In genomic region chr10:120398745-120399144, GRCm38 (mm10) we compare ENCODE assay signal across 23 mouse cellular contexts.
A peak's percentile ranks its signal among the peaks of the same experiment; 100 is the strongest.
DNase-seq lines count a peak whose midpoint lies in the region; ATAC-seq lines count a peak whose summit lies in the region.
"Had no signal": no experiment of that assay in that cellular context is flagged by ENCODE, and none has a peak within 500 bp of the region (broad histone marks: within the 10 kb centered on the region; RNA-seq: fewer than 3 reads in every experiment).

No protein-coding gene starts in this region.

- peak; percentile 54 for ATAC-seq in embryonic facial prominence, embryonic 14.5 days (ENCODE audit: low read depth)
- no peak for ATAC-seq in limb, embryonic 12.5 days (ENCODE audit: insufficient number of reproducible peaks, insufficient read depth, low FRiP score, low TSS enrichment, low read depth)
- ATAC-seq: liver, postnatal 0 days; midbrain, embryonic 13.5 days had no signal

- H3K4me1 ChIP-seq in heart, embryonic 10.5 days, result peaks cover 50% of the 10 kb centered on the region
- peaks cover 45% of the 10 kb centered on the region for H3K4me1 ChIP-seq in embryonic facial prominence, embryonic 14.5 days (ENCODE audit: control insufficient read depth, insufficient read depth, low read length)
- peaks cover 86% of the 10 kb centered on the region for H3K4me1 ChIP-seq in limb, embryonic 12.5 days (replicated peaks)
- H3K4me1 ChIP-seq: hindbrain, embryonic 15.5 days had no signal

- WGBS in heart, embryonic 10.5 days, result 58% methylated on average over 6 of the region's 6 CpGs
- WGBS in embryonic facial prominence, embryonic 14.5 days, result 37% methylated on average over 6 of the region's 6 CpGs
- WGBS in limb, embryonic 12.5 days, result 26% methylated on average over 6 of the region's 6 CpGs

- DNase-seq in heart, embryonic 10.5 days (ENCODE audit: low spot score), result no peak
- no peak for DNase-seq in heart, adult 9 months (ENCODE audit: low spot score in 2 of 2)
- DNase-seq in ES-CJ7 (ENCODE audit: low read depth, low spot score), result peak; percentile 89
- DNase-seq in embryonic facial prominence, embryonic 14.5 days (ENCODE audit: low spot score), result peak; percentile 52
- no peak for DNase-seq in retina, embryonic 14.5 days (ENCODE audit: low spot score)
- DNase-seq in left cerebral cortex, postnatal 4 days, result no peak
- no peak for DNase-seq in left cerebral cortex, adult 9 months (ENCODE audit: low spot score in 2 of 2)
- DNase-seq: adrenal gland, adult 8-10 months; cerebellum, adult 11 months; cerebellum, postnatal 10 days; heart, adult 11 months; heart, postnatal 4 days; kidney, adult 8-10 months; kidney, postnatal 4 days; liver, postnatal 0 days; right cerebral cortex, postnatal 14 days; spleen, adult 18-20 months had no signal

- H3K9me3 ChIP-seq in heart, embryonic 10.5 days, result no peaks in the 10 kb centered on the region
- no peaks in the 10 kb centered on the region for H3K9me3 ChIP-seq in embryonic facial prominence, embryonic 14.5 days (ENCODE audit: control insufficient read depth, low read length)
- no peaks in the 10 kb centered on the region for H3K9me3 ChIP-seq in limb, embryonic 12.5 days
- H3K9me3 ChIP-seq: embryonic facial prominence, embryonic 15.5 days; forebrain, embryonic 12.5 days; hindbrain, embryonic 15.5 days; midbrain, embryonic 13.5 days; neural tube, embryonic 13.5 days had no signal

- H3K9ac ChIP-seq in embryonic facial prominence, embryonic 14.5 days (ENCODE audit: low read depth, low read length), result peak overlapping the region; percentile 15; the same call in 1 of the 2 replicates
- no peak overlapping the region for H3K9ac ChIP-seq in limb, embryonic 12.5 days (replicated peaks)
- H3K9ac ChIP-seq: embryonic facial prominence, embryonic 15.5 days; forebrain, embryonic 12.5 days; hindbrain, embryonic 15.5 days; liver, postnatal 0 days; midbrain, embryonic 13.5 days; neural tube, embryonic 13.5 days had no signal

- no peak overlapping the region for H3K4me2 ChIP-seq in embryonic facial prominence, embryonic 14.5 days (ENCODE audit: low read depth, low read length)
- H3K4me2 ChIP-seq in limb, embryonic 12.5 days, result no peak overlapping the region
- H3K4me2 ChIP-seq: embryonic facial prominence, embryonic 15.5 days; forebrain, embryonic 12.5 days; hindbrain, embryonic 15.5 days; midbrain, embryonic 13.5 days; neural tube, embryonic 13.5 days had no signal

- intact Hi-C loops in left cerebral cortex, postnatal 4 days (cut with DNase I), result no loop called here

- peak overlapping the region; percentile 29; the same call in 1 of the 2 replicates for H3K27ac ChIP-seq in heart, embryonic 10.5 days
- peak overlapping the region; percentile 19 for H3K27ac ChIP-seq in embryonic facial prominence, embryonic 14.5 days (replicated peaks; ENCODE audit: low read depth, low read length)
- H3K27ac ChIP-seq in limb, embryonic 12.5 days, result peak overlapping the region; percentile 32
- H3K27ac ChIP-seq: embryonic facial prominence, embryonic 15.5 days; forebrain, embryonic 12.5 days; hindbrain, embryonic 15.5 days; midbrain, embryonic 13.5 days; neural tube, embryonic 13.5 days had no signal

- H3K36me3 ChIP-seq in heart, embryonic 10.5 days, result peaks cover 21% of the 10 kb centered on the region
- H3K36me3 ChIP-seq in embryonic facial prominence, embryonic 14.5 days (ENCODE audit: control insufficient read depth, insufficient read depth, low read length), result no peaks in the 10 kb centered on the region
- peaks cover 15% of the 10 kb centered on the region for H3K36me3 ChIP-seq in limb, embryonic 12.5 days
- H3K36me3 ChIP-seq: embryonic facial prominence, embryonic 15.5 days; hindbrain, embryonic 15.5 days; midbrain, embryonic 13.5 days; neural tube, embryonic 13.5 days had no signal

- H3K4me3 ChIP-seq in heart, embryonic 10.5 days, result no peak overlapping the region
- no peak overlapping the region for H3K4me3 ChIP-seq in embryonic facial prominence, embryonic 14.5 days (ENCODE audit: low read depth, low read length)
- H3K4me3 ChIP-seq in limb, embryonic 12.5 days (replicated peaks), result no peak overlapping the region
- H3K4me3 ChIP-seq: embryonic facial prominence, embryonic 15.5 days; forebrain, embryonic 12.5 days; hindbrain, embryonic 15.5 days; midbrain, embryonic 13.5 days; neural tube, embryonic 13.5 days had no signal

- H3K27me3 ChIP-seq in heart, embryonic 10.5 days (ENCODE audit: insufficient read depth, poor library complexity, severe bottlenecking), result no peaks in the 10 kb centered on the region
- H3K27me3 ChIP-seq in embryonic facial prominence, embryonic 14.5 days (replicated peaks; ENCODE audit: control insufficient read depth, insufficient read depth, low read length), result no peaks in the 10 kb centered on the region
- no peaks in the 10 kb centered on the region for H3K27me3 ChIP-seq in limb, embryonic 12.5 days
- H3K27me3 ChIP-seq: embryonic facial prominence, embryonic 15.5 days; forebrain, embryonic 12.5 days; midbrain, embryonic 13.5 days had no signal

Comparison
In these comparisons a context has a peak if more than half of its experiments do, and no peak if none do; other contexts are left out.
1. DNase-seq: peak in ES-CJ7 (single experiment) and embryonic facial prominence, embryonic 14.5 days (single experiment); none in heart, embryonic 10.5 days (single experiment), heart, adult 9 months (0 of 2), retina, embryonic 14.5 days (single experiment), left cerebral cortex, postnatal 4 days (single experiment) and left cerebral cortex, adult 9 months (0 of 2).
2. Peak in every context shown above with its lines, with median percentiles within 50 percentile points of each other: H3K27ac ChIP-seq.